Mouse (Mus musculus) urinary bladder, postnatal 10 days (tissue): ENCODE results near the gene Prr13.

ENCODE experiments used
- DNase-seq: peaks from one replicate; pipeline ENCODE4 v3.0.0; 2022; ENCODE audit warnings: low spot score

Prr13 gene

DNA sequence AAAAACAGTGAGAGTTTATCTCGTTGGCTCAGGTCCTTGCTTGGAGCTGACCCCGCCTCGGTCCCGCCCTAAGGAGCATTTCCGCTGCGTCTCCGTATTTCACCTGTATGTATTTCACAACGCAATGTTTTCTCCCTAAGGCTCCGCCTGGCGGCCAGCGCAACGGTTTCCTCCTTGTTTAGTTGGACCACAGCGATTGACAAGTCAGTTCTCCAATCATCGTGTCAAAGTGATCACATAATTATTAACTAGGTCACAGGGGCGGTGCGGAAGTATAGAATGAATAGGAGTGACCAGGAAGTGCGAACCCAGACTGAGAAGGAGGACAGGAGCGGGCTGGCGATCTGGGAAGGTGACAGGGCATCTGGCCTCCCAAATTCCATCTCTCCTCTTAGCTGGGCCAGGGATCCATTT is at the start of gene Prr13:
Prr13 (plus strand) TSS at position 125 of the 414 bp plus-strand sequence.
- DNase-seq = peak; percentile 67

DNA sequence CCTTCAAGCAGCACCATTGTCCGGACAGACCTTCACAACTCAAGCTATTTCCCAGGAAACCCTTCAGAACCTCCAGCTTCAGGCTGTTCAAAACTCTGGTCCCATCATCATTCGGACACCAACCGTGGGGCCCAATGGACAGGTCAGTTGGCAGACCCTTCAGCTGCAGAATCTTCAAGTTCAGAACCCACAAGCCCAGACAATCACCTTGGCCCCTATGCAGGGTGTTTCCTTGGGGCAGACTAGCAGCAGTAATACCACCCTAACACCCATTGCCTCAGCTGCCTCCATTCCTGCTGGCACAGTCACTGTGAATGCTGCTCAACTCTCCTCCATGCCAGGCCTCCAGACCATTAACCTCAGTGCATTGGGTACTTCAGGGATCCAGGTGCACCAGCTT is 49.5 kb upstream of the Prr13 start:
- DNase-seq = no peak

DNA sequence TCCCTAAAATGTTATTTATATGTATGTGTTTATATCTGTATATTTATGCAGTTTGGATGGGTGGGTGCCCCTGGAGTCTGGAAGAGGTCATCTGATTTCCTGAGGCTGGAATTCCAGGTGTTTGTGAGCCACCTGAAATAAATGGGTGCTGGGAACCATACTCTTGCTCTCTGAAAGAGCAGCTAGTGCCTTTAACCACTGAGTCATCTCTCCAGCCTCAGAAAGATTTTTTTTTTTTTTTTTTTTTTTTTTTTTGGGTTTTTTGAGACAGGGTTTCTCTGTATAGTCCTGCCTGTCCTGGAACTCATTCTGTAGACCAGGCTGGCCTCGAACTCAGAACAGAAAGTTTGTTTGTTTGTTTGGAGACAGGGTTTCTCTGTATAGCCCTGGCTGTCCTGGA is 47.8 kb upstream of the Prr13 start:
- DNase-seq = no peak

DNA sequence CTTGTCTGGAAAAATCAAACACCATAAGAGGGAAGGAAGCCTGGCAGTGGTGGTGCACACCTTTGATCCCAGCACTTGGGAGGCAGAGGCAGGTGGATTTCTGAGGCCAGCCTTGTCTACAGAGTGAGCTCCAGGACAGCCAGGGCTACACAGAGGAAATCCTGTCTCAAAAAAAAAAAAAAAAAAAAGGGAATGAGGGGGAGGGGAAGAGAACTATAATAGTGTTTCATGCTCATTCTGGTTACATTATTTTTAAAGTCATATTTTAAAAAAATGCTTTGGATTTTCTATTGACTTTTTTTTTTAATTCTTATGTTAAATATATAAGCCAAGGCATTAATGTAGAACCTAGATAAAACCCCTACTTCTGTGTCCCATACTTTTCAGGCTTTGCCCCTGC is 45.1 kb upstream of the Prr13 start:
- no peak for DNase-seq

GRCm38 (mm10) chr15:102417524-102417923 is 41.3 kb upstream of the Prr13 start:
- DNase-seq = no peak

DNA sequence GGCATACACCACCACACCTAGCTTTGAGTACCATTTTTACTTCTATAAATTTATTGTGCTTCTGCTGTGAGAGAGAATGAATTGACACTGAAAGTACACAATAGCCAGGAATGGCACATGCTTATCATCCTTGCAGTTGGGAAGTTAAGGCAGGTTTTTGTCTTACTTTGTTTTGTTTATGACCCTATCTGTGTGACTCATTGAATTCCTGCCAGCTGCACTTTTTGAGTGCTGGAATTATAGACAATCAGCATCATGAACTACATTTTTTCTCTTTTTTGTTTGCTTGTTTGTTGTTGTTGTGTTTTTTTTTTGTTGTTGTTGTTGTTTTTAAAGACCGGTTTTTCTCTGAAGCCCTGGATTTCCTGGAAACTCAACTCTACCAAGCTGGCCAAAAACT is 37.8 kb upstream of the Prr13 start:
- no peak for DNase-seq

DNA sequence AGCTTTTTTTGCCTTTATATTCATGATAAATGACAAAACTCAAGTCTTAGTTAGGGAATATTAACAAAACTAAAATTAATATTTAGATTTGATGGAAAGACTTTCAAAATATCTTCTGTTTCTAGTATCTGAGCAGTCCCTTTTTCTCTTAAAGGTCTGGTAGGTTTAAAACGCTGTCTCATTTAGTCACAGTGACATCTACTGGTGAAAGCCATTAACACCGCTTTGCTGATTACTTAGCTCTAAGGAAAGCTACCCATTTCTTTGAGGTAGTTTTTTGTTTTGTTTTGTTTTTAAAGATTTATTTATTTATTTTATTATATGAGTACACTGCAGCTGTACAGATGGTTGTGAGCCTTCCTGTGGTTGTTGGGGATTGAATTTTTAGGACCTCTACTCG is 37.4 kb upstream of the Prr13 start:
- no peak for DNase-seq

GRCm38 (mm10) chr15:102423602-102424240 is 35.1 kb upstream of the Prr13 start:
- DNase-seq = no peak

DNA sequence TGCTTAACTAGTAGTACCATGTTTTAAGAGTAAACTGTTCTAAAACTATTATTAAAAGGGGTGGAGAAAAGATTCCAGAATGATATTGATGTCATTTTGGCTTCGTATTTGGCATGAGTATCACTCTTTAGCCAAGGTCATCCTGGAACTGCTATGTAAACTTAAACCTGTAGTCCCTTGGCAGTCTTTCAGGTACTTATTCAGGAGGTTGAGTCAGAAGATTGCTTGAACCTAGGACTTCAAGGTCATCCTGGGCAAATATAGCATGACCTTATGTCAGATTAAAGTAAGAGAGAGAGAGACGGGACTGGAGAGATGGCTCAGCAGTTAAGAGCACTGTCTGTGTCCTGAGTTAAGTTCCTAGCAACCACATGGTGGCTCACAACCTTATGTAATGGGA is 34.2 kb upstream of the Prr13 start:
- DNase-seq = no peak

DNA sequence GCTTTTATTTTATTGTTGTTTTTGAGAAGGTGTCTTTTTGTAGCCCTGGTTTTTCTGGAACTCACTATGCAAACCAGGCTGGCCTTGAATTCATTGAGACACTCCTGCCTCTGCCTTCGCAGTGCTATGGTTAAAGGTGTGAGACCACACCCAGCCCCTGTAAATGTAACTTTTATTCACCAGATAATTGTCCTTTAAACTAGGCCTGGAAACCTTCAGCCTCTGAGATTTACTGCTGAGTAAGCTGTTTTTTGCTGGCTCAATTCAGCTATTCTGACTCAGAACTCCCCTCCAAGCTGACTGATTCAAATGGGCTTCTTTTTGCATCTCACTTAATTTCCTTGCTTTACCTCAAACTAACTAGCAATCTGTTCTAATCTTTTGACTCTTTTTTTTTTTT is 31.9 kb upstream of the Prr13 start:
- no peak for DNase-seq

DNA sequence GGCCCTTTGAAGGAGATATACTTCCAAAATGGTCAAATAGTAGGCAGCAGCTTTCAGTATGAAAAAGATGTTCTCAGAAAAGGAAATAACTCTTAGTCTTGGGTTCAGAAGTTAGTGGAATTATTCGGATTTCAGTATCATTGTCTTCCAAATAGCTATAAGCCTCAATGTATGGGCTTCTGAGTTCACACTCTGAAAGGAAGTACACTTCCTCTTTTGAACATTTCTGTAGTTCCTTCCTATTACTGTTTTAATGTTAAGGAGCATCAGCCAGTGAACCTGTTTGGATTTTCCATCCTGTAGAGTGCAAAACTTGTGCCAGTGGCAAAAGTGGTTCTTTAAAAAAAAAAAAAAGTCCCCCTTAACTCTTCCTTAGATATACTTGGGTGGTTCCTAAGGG is 26.8 kb upstream of the Prr13 start:
- no peak for DNase-seq

DNA sequence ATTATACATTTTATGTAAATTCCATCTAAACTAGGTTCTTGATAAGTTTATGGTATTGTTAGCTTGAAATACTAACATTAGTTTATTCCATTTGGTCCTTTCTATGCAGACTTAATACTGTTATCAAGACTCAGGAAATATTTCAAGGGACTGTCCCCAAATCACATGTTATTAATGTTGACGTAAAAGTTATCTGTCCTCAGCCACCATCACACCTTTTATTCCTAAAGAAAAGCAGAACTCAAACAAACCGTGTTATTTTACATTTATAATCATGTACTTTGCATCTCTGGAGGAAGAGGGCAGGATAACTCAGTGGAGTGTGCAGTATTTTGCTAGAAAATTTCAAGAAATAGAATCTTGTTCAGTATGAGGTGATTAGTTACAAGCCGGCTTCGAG is 25.7 kb upstream of the Prr13 start:
- DNase-seq = no peak

DNA sequence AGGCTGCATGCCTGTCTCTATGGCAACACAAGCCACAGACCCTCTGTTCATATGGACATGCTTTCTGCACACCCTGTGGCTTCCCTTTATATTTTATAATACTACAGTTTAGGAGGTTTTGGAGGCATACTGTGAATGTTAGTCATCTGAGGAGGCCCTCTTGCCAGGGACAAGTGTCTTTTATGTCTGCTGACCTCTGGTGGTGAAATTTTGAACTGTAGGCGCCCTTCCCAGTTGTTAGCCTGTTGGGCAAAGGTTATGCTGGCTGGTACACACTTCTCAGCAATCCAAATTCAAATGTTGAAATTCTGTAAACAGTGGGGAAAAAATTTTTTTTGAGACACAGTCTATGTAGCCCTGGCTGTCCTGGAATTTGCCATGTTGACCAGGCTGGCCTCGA is 16.3 kb upstream of the Prr13 start:
- peak; percentile 56 for DNase-seq

DNA sequence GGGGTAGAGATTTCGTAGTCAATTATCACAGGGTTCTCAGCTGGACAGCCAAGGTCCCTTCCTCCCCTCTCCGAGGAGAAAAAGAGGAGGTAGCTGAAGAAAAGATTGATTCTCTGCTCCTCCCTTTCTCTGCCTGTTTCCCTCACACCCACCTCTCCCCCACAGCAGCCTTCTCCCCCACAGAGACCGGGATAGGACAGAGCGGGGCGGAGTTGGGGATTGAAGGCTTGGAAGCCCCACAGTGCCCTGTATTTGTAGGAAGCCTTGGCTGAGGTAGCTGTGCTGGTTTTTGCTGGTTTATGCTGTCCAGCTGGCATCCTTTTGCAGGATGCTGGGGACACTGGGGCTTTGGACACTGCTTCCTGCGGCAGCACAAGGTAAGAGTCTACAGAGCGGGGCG is 13.7 kb upstream of the Prr13 start, which contains the start of gene Amhr2:
Amhr2 (plus strand) TSS at position 222 of the 400 bp plus-strand sequence.
- no peak for DNase-seq

- DNase-seq = no peak
Measured at GRCm38 (mm10) chr15:102446448-102446847, 12.4 kb upstream of the Prr13 start.

DNA sequence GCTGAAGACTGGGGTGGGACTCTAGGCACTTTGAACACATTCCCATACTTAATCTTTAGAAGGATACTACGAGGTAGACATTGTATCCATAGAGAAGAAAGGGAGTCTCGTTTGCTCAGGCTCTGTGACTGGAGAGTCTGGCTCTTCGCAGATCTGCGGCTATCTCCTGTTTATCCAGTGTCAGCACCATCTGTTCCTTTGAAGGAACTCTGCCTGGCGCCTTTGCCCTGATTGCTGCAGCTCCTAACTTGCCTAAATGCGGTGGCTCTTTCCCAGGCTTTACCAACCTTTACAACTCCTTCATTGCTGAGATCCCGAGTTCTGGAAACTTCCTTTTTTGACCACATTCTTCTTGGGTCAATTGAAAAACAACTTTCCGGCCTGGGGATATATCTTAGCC is 9.5 kb upstream of the Prr13 start:
- DNase-seq = no peak

- DNase-seq = no peak
Measured at GRCm38 (mm10) chr15:102450928-102451327, 7.9 kb upstream of the Prr13 start.

DNA sequence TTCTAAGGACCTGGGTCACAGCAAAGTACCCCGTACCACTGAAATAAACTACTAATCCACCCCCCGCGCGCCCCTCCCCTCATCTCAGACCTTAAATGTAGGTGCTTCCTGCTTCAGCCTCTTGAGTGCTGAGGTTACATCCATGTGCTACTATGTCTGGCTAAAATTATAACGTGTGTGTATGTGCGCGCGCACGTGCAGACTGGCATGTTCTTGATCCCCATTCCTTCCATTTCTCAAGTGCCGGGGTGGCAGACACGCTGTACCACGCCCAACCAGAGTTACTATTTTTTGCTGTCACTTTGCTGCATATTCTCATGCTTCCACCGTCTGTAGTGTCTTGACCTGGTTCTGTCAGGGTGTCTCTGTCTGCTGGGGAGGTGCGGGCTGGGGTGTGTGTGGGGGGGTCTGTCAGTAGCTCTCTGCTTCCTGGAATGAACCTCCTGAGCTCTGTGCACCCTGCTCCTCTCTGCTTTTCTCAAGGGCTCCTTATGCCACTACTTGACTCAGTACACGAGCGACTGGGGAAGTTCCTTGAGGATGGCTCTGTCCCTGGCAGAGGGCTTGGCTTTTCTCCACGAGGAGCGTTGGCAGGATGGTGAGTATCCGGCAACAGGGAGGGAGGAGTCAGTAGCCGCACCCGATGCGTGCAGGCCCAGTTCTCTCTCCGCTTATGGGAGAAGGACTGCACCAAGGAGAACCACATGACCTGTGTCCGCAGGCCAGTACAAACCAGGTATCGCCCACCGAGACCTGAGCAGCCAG is 7.0 kb upstream of the Prr13 start:
- no peak for DNase-seq

DNA sequence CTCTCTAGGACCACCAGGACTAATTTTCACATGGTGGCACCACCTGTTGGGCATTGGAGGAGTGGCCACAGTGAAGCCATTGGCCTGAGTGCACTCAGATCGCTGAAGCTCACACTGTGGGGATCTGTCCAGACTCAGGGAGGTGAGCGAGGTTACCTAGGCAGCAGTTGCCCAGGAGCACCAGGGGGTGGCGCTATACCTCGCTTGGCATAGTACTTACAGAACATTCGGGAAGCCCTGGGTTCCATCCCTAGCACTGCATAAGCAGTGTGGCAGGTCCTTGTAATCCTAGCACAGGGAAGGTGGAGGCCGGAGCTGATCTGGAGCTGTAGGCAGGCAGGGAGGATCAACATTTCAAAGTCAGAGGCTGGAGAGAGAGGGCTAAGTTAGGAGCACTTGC is 2.8 kb upstream of the Prr13 start:
- no peak for DNase-seq

- DNase-seq = no peak
Measured at GRCm38 (mm10) chr15:102458050-102458736, 635 bp upstream of the Prr13 start.

GRCm38 (mm10) chr15:102459381-102459780 is 553 bp downstream of the Prr13 start:
- no peak for DNase-seq

DNA sequence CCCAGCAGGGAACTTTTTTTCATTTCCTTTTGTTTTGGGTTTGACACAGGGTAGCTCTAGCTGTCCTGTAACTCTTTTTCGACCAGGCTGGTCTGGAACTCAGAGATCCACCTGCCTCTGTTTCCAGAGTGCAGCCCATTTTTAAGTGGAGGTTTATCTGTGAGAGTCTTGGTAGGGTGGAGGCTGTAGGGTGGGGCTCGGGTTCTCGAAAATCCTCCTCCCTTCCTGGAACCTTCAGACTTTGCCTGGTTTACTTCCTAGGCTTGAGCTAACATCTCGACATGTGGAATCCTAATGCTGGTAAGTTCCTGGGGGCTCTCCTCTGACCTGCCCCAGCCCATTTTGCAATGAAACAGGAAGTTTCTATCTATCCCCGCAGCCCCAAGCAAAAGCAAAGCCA is 1.0 kb downstream of the Prr13 start:
- no peak for DNase-seq

- DNase-seq = no peak
Measured at GRCm38 (mm10) chr15:102460409-102460808, 1.6 kb downstream of the Prr13 start.
